Mouse (Mus musculus) kidney, postnatal 25 days (tissue): ENCODE results near the gene B3gnt4.
"Not testable (repeated sequence)": the region's sequence is repeated elsewhere in the genome, so short reads cannot be mapped to it uniquely, and the experiment has no call there.

ENCODE experiments used
- DNase-seq, 2 experiments: peaks; one replicate each; pipeline ENCODE4 v3.0.0; 2021; ENCODE audit warnings: mixed read lengths in 2 of 2

B3gnt4 gene

GRCm38 (mm10) chr5:123510160-123510559 is at the start of gene B3gnt4:
TSS of gene B3gnt4 (plus strand) at chr5:123510460.
- no peak for DNase-seq

GRCm38 (mm10) chr5:123461420-123461819 is 48.8 kb upstream of the B3gnt4 start:
- DNase-seq = no peak

- DNase-seq = no peak
Measured at GRCm38 (mm10) chr5:123464638-123465037, 45.6 kb upstream of the B3gnt4 start.

- no peak for DNase-seq
Measured at GRCm38 (mm10) chr5:123470784-123471400, 39.4 kb upstream of the B3gnt4 start.

GRCm38 (mm10) chr5:123473817-123474216 is 36.4 kb upstream of the B3gnt4 start:
- no peak for DNase-seq

GRCm38 (mm10) chr5:123487659-123488395 is 22.4 kb upstream of the B3gnt4 start:
- no peak for DNase-seq

GRCm38 (mm10) chr5:123489112-123489785 is 21.0 kb upstream of the B3gnt4 start, which contains the start of the genes Lrrc43 and Il31:
TSS of gene Lrrc43 (plus strand) at chr5:123489305.
TSS of gene Il31 (minus strand) at chr5:123489489.
- DNase-seq = no peak

- no peak for DNase-seq
Measured at GRCm38 (mm10) chr5:123489935-123490334, 20.3 kb upstream of the B3gnt4 start.

- peak in 1 of 2 experiments; percentile 28 for DNase-seq
Measured at GRCm38 (mm10) chr5:123499717-123500116, 10.5 kb upstream of the B3gnt4 start.

- DNase-seq = no peak
Measured at GRCm38 (mm10) chr5:123501973-123502372, 8.3 kb upstream of the B3gnt4 start.

GRCm38 (mm10) chr5:123507936-123508723 is 2.1 kb upstream of the B3gnt4 start:
- DNase-seq = peak; percentile 84 to 86

- no peak for DNase-seq
Measured at GRCm38 (mm10) chr5:123508921-123509320, 1.3 kb upstream of the B3gnt4 start.

- not testable (repeated sequence) for DNase-seq
Measured at GRCm38 (mm10) chr5:123511426-123511825, 1.2 kb downstream of the B3gnt4 start.

- no peak for DNase-seq
Measured at GRCm38 (mm10) chr5:123512102-123512501, 1.8 kb downstream of the B3gnt4 start.

GRCm38 (mm10) chr5:123514871-123515270 is 4.6 kb downstream of the B3gnt4 start:
- DNase-seq = no peak

GRCm38 (mm10) chr5:123520666-123521065 is 10.4 kb downstream of the B3gnt4 start:
- DNase-seq = peak in 1 of 2 experiments; percentile 9

- DNase-seq = peak in 1 of 2 experiments; percentile 20
Measured at GRCm38 (mm10) chr5:123521621-123522020, 11.4 kb downstream of the B3gnt4 start.

GRCm38 (mm10) chr5:123522166-123522565 is 11.9 kb downstream of the B3gnt4 start:
- DNase-seq = peak in 1 of 2 experiments; percentile 18

- peak; percentile 99 to 100 for DNase-seq
Measured at GRCm38 (mm10) chr5:123523692-123524392, 13.6 kb downstream of the B3gnt4 start, which contains the start of gene Diablo. TSS of gene Diablo (minus strand) at chr5:123524176.

- no peak for DNase-seq
Measured at GRCm38 (mm10) chr5:123524393-123524750, 14.1 kb downstream of the B3gnt4 start.

- peak in 1 of 2 experiments; percentile 15 for DNase-seq
Measured at GRCm38 (mm10) chr5:123525281-123525680, 15.0 kb downstream of the B3gnt4 start, which contains the start of gene Gm49027. TSS of gene Gm49027 (minus strand) at chr5:123525488.
